Mouse (Mus musculus) v-Abl transformed pro-B cells (cell line): Measurements from ENCODE around the gene Rasa2.

Experiments
- in situ Hi-C, 2 experiments: fragments of 400-800 bp; cut with MboI; formaldehyde crosslinking; loops; one replicate each; pipeline ENCODE4 v1.15.1; 2025; ENCODE audit not compliant: unreplicated experiment in 2 of 2

Rasa2 gene

DNA sequence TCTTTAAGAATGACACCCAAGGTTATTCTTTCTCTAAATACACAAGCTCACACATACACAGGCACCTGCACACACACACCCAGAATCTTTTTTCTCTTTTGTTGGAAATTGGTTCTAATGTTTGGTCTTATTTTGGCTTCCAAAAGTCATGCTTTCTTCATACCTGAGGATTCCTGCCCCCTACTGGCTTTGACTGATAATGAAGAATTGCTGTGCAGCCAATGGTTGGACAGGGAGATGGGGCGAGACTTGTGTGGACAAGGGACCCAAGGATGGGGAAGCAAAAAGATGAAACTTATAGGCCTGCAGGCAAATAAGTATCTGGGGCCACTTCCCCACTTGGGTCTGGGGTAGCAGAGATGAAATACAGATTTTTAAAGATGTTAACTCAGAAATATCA, 33.5 kb downstream of the Rasa2 start:
- in situ Hi-C loops, result no loop called here

DNA sequence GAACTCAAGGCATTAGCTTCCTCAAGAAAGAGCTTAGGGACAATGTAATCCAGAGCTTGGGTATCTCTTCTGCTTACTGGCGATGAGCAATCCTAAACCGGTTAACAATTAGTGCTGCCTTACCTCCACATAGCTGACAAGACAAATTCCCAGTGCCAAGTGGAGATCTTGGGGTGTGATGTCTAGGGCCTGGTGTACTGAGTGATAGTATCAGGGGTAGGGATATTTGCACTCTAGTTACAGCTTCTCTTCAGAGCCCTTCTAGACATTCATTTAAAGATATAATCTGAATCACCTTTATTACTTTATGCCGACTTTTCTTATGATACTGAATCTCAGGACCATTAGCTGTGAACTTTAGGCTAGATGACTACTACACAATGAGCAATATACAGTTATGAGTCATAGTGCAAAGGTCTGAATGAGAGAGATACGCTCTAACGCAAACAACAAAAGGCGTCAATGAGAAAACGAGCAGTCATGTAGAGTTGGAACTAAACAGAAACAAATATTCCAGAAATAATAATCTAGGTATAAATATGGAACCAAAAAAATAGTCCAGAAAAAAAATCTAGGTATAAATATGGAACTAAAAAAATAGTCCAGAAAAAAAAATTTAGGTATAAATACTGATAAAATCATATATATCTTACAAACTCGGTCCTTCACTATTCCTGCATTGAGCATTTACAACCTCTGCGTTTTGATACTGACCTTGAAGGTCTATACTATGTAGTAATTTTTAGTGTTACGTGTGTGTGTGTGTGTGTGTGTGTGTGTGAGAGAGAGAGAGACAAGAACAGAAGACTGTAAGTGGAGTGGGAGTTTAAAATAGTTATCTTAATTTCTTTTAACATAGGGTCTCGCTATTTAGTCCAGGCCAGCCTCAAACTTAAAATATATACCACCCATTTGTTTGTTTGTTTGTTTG, 38.5 kb downstream of the Rasa2 start:
- in situ Hi-C loops, result no loop called here

DNA sequence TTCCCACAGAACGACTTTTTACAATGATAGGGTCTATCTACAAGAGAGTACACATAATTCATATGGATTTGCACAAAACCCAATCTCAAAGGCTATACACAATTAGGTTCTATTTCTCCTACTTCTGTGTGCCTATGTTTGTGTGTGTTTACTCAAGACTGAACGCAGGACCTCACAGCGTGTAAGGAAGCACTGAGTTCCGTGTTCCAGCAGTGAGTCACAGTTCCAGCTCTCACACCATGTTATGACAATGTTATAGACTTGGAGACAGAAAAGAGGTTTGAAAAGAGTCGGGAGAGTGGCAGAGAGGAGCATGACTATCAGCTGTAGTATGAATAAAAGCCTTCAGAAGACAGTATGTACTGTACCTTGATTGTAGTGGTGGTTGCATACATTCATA, 42.1 kb downstream of the Rasa2 start:
- in situ Hi-C loops, result no loop called here

DNA sequence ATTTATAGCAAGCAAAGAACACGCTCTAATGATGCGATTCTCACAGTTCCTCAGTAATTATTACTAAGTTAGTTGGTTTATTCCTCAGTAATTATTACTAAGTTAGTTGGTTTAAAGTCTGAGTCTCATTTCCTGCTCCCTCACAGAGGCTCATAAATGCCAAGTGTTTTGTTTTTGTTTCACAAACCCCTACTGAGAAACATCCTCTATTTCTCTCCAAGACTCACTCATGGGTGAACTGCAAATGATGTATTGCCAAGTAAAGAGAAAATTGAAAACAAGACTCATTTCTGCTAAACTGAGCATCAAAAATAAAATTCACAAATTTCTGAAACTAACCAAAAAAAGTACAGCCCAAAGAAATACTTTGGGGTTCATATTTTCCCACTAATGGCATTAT, 47.9 kb downstream of the Rasa2 start:
- in situ Hi-C loops, result no loop called here

DNA sequence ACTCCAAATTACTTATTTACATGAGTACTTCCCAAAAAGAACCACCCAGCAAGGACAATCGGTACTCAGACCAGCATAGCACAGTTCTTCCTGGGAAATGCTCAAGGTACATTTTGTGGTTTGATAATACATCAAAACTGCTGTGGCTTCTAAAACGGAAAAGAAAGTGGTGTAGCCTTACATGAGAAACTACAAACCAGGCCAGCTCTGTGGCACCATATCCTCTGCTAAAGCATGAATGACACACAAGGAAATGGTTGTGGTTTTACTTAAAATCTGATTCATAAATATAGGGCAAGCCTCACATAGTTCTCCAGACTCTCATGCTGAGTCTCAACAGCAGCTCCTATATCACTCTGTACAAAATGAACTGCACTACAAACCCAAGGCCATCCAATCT, 48.3 kb downstream of the Rasa2 start:
- in situ Hi-C loops, result no loop called here

DNA sequence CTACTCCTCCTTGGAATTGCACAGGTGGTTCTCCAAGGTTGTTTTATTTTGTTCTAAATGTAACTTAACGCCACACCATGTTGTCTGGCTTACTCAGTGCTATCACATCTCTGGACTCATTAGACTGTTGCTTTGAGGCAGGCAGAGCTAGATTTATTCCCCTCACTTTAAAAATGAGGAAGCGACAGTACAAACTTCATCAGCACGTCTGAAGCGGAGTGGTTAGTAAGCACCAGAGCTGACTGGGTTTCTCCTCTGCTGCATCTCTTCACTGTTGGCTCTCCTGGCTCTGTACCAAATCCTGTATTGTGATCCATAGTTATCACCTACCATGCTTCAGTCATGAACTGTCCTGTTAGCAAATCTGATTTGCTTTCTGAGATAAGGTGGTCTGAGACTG, 53.2 kb downstream of the Rasa2 start:
- in situ Hi-C loops, result loop anchor here in 1 of 2 experiments (5.0 kb wide), 2 partner anchors 74 to 239 kb away; no protein-coding TSS in a partner anchor

DNA sequence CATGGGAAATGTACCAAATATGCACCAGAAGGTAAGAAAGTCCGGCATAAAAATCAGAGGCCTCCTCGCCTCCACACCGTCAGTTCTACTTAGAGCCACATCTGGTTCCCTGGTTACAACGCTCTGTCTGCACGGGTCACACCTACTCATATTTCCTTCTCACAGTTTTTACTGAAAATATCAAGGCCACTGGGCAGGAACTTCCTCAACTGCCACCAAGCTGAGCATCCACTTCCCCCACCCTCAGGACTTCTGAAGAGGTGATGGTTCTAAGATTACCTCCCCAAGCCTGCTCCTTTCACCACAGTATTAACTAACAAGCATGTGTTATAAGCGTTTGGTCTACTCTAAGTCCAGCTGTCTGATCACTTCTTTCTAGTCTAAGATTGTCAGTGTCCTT, 53.7 kb downstream of the Rasa2 start:
- in situ Hi-C loops, result loop anchor here in 1 of 2 experiments (5.0 kb wide), 2 partner anchors 75 to 240 kb away; no protein-coding TSS in a partner anchor

DNA sequence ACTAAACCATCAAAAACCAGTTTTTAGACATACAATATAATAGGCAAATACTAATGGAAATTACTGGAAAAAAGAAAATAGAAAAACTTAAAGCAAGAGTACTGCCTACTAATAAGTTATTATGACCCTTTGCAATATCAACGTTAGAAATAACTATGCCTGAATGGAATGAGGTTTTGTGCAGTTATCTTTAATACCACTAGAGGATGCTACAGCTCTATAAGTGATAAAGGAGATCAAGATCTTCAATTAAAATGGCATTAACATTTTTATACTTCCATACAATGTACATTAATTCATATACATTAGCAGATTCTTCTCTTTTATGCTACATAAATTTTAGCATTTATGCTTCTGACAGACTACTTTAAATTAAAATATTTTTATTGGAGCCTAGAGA, 58.2 kb downstream of the Rasa2 start:
- in situ Hi-C loops, result loop anchor here in 1 of 2 experiments (5.0 kb wide), 2 partner anchors 99 to 244 kb away; no protein-coding TSS in a partner anchor

DNA sequence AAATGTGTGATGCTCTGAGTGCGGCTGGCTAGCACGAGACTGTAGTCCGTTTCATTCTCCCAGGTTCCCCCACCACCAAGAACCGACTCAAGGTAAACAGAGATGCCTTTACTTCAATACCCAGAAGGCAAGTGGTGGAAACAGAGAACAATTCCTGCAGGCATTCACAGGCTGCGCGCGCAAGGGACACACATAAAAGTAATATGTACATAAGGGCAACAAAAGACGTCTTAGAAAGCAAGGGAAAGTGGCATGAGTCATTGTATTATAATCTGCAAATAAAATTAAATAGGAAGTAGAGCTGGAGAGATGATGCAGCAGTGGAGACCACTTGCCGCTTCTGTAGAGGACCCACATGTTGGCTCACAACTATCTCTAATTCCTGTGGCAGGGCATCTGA, 58.7 kb downstream of the Rasa2 start:
- in situ Hi-C loops, result loop anchor here in 1 of 2 experiments (5.0 kb wide), 2 partner anchors 100 to 245 kb away; no protein-coding TSS in a partner anchor

DNA sequence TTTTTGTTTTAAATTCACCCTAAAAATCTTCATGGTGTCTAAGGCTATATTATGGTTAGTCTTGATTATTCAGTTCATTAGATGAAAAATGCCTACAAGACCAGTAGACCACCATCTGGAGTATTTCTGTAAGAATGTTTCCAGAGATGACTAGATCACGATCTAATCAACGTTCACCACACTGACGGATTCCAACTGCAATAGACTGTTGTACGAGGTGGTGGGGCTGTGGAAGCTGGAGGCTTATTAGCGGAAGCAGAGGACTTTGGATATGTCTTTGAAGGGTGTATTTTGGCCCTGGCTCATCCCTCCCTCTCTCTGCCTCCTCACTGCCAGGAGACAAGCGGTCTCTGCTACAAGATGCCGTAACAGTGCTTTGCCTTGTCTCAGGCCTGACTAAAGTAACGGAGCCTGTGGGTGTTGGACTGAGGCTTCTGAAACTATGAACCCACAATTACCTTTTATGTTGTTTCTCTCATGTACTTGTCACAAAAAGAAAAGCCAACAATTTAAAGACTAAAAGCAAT, 64.9 kb downstream of the Rasa2 start:
- in situ Hi-C loops, result no loop called here

DNA sequence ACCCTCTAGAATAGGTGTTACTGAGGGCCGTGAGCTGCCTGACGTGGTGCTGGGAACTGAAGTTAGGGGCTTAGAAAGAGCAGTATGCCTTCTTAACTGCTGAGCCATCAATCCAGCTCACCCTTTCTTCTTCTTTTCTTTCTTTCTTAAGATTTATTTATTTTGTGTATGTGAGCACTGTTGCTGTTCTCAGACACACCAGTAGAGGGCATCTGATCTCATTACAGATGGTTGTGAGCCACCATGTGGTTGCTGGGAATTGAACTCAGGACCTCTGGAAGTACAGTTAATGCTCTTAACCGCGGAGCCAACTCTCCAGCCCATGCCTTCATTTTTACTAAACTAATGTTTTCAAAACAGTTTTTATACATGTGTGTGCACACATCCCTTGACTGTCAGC, 67.9 kb downstream of the Rasa2 start:
- in situ Hi-C loops, result no loop called here

DNA sequence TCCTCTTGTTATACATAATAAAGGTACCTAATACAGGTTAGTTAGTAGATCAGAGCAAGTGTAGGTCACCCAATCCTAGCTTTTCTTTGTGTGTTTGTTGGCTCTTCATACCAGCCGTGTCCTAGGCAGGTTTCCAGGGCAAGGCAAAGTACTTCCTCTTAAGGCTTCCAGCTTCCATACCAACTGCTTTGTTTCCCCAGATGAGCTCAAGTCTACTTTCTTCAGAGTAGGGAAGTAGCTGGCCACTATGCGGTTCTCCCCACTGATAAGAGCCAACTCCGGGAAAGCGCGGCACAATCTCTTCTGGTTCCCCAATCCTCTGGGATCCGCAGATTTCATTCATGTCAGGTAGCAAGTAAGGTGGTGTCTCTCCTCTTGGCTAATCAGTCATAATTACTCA, 72.3 kb downstream of the Rasa2 start:
- in situ Hi-C loops, result loop anchor here in 1 of 2 experiments (10.0 kb wide), 1 partner anchor 274 kb away; no protein-coding TSS in a partner anchor

DNA sequence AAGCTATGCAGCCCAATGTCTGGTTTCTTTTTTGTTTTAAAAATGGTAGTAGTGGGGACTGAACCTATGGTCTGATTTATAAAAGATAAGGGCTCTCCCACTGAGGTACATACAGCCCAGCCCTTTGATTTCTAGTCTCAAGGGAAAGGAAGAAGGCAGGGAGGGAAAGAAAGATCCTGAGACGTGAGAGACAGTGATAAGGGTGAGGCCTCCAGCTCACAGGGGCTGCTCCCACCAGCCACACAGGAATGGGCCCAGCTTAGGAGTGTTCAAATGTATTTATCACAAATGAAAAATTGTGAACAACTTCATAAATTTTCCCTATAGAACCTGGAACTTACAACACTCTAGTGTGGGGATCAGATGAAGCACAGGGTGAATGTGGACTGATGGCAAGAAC, 72.8 kb downstream of the Rasa2 start:
- in situ Hi-C loops, result loop anchor here in 1 of 2 experiments (10.0 kb wide), 1 partner anchor 274 kb away; no protein-coding TSS in a partner anchor

DNA sequence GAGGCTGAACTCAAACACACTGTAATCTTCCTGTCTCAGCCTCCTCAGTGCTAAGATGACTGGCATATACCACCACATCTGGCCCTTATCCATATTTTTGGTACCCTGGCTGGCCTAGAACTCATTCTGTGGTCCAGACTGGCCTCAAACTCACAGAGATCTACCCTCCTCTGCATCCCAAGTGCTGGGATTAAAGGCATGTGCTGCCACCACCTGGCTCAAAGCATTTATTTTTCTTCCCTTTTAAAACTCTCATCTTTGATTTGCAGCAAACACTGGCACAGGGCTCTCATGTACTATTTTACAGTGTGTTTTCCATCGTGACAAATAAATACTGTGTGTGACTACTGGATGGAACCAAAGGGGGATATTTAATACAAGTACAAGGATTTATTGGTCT, 77.3 kb downstream of the Rasa2 start:
- in situ Hi-C loops, result loop anchor here in 1 of 2 experiments (10.0 kb wide), 1 partner anchor 269 kb away; no protein-coding TSS in a partner anchor

DNA sequence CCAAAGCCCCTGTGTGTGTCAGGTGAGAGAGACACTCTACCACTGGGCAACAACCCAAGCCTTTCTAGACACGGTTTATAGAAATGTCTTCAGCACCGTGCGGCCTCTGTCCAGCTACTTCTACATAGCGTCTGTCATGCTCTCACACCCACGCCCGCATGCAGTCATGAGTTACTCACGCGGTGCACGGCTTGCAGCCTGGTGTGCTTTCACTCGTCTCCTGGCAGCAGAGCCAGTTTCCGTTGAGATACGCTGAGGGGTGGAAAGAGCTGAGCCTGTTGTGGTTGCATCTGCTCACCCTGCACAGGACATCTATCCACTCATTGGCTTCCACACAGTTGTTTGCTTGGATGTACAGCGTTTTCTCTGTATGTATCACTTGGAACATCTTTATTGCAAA, 86.0 kb downstream of the Rasa2 start:
- in situ Hi-C loops, result loop anchor here (10.0 to 25.0 kb wide), 2 partner anchors 533 to 551 kb away; no protein-coding TSS in a partner anchor

DNA sequence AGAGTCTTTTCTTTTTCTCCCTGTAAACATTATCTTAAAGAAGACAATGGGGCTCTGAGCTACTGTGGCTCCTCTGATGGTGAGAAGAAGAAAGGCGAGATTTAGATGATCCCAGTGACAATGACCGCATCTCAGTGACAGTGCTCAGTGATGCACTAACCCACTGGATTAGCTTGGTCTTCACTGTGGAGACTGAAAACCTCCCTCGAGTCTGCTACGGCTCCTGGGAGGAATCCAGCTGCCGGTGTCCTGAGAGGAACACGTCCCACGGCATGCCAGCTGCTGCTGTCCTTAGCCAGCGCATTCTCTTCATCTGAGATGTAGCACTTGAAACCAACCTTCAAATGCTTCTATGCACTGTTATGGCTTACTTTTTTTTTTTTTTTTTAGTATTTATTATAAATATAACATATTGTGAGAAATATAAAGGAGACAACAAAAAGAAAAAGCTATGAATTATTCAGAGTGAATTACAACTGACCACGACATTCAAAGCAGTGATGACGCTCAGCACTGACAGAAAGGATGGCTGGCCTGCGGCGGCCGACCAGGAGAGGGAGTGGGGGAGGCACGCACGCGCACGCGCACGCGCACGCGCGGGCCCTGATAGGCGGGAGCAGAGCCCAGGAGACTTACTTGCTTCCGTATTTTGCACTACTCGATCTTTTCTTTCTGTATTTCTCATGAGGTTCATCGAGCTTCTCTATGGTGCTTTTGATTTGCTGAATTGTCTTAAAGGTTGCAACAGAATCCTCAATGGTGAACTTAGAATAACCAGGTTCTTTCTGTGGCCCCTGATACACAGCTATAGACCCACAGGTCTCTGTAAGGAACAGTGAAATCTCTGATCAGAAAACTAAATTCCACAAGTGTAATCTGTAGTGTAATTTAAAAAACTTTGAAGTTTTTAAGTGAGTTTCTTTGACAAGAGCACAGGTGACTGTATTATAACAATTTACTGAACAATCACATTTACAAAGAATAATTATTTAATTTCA, 87.5 kb downstream of the Rasa2 start:
- in situ Hi-C loops, result loop anchor here (10.0 to 25.0 kb wide), 2 partner anchors 532 to 549 kb away; no protein-coding TSS in a partner anchor

DNA sequence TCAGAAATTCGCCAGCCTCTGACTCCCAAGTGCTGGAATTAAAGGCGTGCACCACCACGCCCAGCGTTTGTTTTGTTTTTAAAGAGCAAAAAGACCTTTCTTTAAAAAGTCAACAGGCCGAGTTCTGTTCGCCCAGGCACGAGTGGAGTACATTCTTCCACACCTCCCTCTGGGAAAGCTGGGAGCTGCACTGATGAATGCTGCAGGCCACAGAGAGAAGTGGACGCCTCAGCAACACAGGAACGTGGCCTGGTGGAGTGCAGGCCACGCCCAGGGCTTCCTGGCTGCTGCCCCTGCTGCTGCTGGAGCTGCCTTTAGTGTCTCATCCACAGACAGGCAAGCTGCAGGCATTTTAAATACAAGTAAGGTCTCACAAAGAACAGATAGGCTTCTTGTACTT, 92.5 kb downstream of the Rasa2 start:
- in situ Hi-C loops, result loop anchor here in 1 of 2 experiments (25.0 kb wide), 1 partner anchor 527 kb away; no protein-coding TSS in a partner anchor

DNA sequence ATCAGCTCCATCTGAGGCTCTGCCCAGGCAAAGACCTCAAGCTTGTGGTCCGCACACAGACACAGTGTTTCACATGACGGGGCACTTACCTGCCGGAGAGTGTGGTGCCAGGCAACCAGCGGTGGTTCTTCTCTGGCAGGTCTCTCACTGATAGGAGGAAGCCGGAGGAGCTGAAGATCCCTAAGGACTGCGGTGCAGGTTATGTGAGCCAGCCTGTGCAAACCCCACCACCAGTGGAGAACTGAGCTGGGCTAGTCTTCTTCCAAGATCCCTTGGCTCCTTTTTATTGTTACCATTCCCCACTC, 93.8 kb downstream of the Rasa2 start:
- in situ Hi-C loops, result loop anchor here in 1 of 2 experiments (25.0 kb wide), 1 partner anchor 525 kb away; no protein-coding TSS in a partner anchor

DNA sequence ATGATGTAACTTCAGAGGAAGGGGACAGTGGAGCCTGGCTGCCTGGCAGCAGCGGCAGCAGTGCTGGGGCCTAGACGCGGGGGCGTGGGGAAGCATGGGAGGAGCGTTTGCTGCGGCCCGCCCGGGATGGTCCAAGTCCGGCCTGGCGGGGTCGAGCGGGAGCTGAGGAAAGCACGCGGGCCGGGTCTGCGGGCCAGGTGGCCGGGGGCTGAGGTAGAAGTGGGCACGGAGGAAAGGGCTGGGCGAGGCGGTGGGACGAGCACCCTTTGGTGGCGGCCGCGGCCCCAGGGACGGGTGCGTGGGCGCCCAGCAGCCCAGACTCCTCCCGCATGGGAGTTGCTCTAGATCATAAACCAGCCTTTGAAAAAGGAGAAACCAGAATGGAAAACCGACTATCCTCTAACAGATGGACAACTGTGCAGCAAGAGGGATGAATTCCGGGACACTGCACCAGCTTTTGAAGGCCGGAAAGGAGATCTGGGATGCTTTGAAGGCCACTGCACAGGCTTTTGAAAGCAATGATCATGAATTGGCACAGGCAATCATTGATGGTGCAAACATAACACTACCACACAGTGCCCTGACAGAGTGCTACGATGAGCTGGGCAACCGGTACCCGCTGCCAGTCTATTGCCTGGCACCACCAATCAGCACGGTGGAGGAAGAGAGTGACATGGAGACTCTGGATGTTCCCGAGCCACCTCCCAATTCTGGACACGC, 94.4 kb downstream of the Rasa2 start:
- in situ Hi-C loops, result loop anchor here in 1 of 2 experiments (25.0 kb wide), 1 partner anchor 525 kb away; no protein-coding TSS in a partner anchor
